Mouse (Mus musculus): ENCODE results near the gene St14. TPM values are rescaled to one million over a fixed set of nuclear protein-coding genes. Genes with fewer than 3 reads are reported as not detected.

The St14 gene
- total and polyA plus RNA-seq, 3 experiments = 0.08 to 0.19 TPM; not detected in 1

DNA sequence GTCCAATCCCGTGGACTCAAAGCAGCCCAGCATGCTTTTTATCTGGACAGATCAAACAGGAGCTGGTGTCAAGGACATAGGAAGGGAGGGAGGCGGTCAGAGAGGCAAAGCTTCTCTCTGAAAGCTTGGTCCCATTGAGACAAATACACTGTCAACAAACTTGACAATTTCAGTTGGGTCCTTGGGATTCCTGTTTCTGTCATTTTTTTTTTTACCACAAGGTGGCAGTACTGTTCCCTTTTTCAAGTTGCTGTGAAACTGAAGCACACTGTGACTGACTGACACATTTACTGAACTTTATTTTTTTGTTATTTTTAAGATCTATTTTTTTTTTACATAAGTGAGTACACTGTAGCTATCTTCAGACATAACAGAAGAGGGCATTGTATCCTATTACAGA lies 19.4 kb upstream of the St14 start (continued):
- no peak for TF ChIP-seq USF1 (IDR thresholded peaks at IDR 0.05; ENCODE audit: low read depth, low read length)
- TF ChIP-seq SIN3A (IDR thresholded peaks at IDR 0.05; ENCODE audit: low read length) = no peak
- no peak for TF ChIP-seq MYC (IDR thresholded peaks at IDR 0.05; ENCODE audit: low read depth, low read length)
- no peak for TF ChIP-seq MEF2A (IDR thresholded peaks at IDR 0.05; ENCODE audit: extremely low read depth, insufficient replicate concordance, low read depth, low read length, poor library complexity, severe bottlenecking)
- TF ChIP-seq CHD1 (IDR thresholded peaks at IDR 0.05; ENCODE audit: low read depth, low read length) = no peak
- TF ChIP-seq POLR2AphosphoS5 (IDR thresholded peaks at IDR 0.05; ENCODE audit: borderline replicate concordance, low read depth, low read length) = no peak
- no peak for TF ChIP-seq ZMIZ1 (IDR thresholded peaks at IDR 0.05; ENCODE audit: low read depth, low read length)
- no peak for TF ChIP-seq TBP (IDR thresholded peaks at IDR 0.05; ENCODE audit: low read depth, low read length)
- no peak for TF ChIP-seq NELFE (IDR thresholded peaks at IDR 0.05; ENCODE audit: low read depth, low read length)
- no peak for TF ChIP-seq TCF12 (IDR thresholded peaks at IDR 0.05; ENCODE audit: low read depth, low read length)
- no peak for TF ChIP-seq ETS1 (IDR thresholded peaks at IDR 0.05; ENCODE audit: low read depth, low read length)
- no peak for TF ChIP-seq UBTF (IDR thresholded peaks at IDR 0.05; ENCODE audit: borderline replicate concordance, insufficient read depth, low read depth, low read length)

DNA sequence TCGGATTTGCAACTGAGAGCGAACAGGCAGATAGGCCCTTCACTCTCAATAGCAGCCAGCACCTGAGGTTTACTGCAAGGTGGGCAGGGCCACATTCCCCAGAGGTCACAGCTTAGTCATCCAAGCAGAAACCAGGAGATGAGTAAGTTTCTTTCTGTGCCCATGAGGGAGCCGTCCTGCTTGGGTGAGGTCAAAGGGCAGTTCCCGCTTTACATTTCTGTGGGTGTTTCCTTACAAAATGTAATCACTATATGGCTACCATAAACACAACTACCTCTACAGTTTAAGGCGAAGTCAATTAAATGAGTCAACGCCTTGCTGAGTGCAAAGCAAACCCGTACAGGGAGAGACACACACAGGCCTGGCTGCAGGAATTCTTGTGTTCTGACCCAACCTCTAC lies 16.5 kb upstream of the St14 start:
- TF ChIP-seq UBTF (IDR thresholded peaks at IDR 0.05; ENCODE audit: borderline replicate concordance, insufficient read depth, low read depth, low read length) = no peak
- no peak for TF ChIP-seq JUND (IDR thresholded peaks at IDR 0.05; ENCODE audit: low read depth, low read length)
- TF ChIP-seq MXI1 (IDR thresholded peaks at IDR 0.05; ENCODE audit: low read depth, low read length) = no peak
- no peak for TF ChIP-seq ZC3H11A (IDR thresholded peaks at IDR 0.05; ENCODE audit: low read depth, low read length)
- TF ChIP-seq ELF1 (IDR thresholded peaks at IDR 0.05; ENCODE audit: low read depth, low read length) = no peak
- no peak for TF ChIP-seq MYB (IDR thresholded peaks at IDR 0.05; ENCODE audit: low read depth, low read length)
- TF ChIP-seq ZNF384 (IDR thresholded peaks at IDR 0.05; ENCODE audit: low read depth, low read length) = no peak
- no peak for TF ChIP-seq RCOR1 (IDR thresholded peaks at IDR 0.05; ENCODE audit: low read depth, low read length)
- no peak for TF ChIP-seq ETS1 (IDR thresholded peaks at IDR 0.05; ENCODE audit: low read depth, low read length)
- no peak for TF ChIP-seq MAFK (IDR thresholded peaks at IDR 0.05; ENCODE audit: borderline replicate concordance, low read depth, low read length)
- Histone ChIP-seq H3K79me2 (ENCODE audit: control insufficient read depth, insufficient read depth, low read length, poor library complexity) (no peaks in the 10 kb centered on the region), H3K4me1 (ENCODE audit: control insufficient read depth in 1 of 2, insufficient read depth in 2 of 2, low read length in 2 of 2) (no peaks in the 10 kb centered on the region), H3K27me3 (ENCODE audit: control insufficient read depth in 1 of 2, insufficient read depth in 2 of 2, low read length in 2 of 2) (no peaks in the 10 kb centered on the region), H3K4me3 (ENCODE audit: control insufficient read depth in 1 of 2, insufficient read depth in 1 of 2, low read depth in 2 of 2, low read length in 2 of 2) (no peak overlapping the region), H3K36me3 (ENCODE audit: control insufficient read depth in 1 of 2, insufficient read depth in 2 of 2, low read length in 2 of 2) (peaks cover 0 to 2% of the 10 kb centered on the region in 2 experiments; a peak in 2 of 4 replicates), H3K27ac (ENCODE audit: control insufficient read depth, low read depth, low read length) (no peak overlapping the region), H3K9me3 (replicated peaks; ENCODE audit: insufficient read depth, low read length) (no peaks in the 10 kb centered on the region), H3K9ac (ENCODE audit: control insufficient read depth, low read depth, low read length, poor library complexity, severe bottlenecking) (no peak overlapping the region)
- no peak for DNase-seq (ENCODE audit: low read depth, low spot score)

All from MEL (cell line).